Mouse (Mus musculus) CH12.LX (cell line): ENCODE data around the gene Wwc2.

ENCODE experiments used
- CTCF ChIP-seq, 2 experiments: IDR thresholded peaks in 1 of 2; conservative IDR thresholded peaks in 1 of 2; 2 replicates each; pipeline ENCODE4 v1.5.1; 2011 to 2012; ENCODE audit warnings: low read depth in 2 of 2, low read length in 2 of 2, improper control_type of control experiment in 1 of 2, inconsistent platforms in 1 of 2, mild to moderate bottlenecking in 1 of 2, moderate library complexity in 1 of 2
- E2F4 ChIP-seq: IDR thresholded peaks from 2 replicates; pipeline ENCODE4 v1.6.1; 2011; ENCODE audit warnings: low read depth, low read length, improper control_type of control experiment; ENCODE audit not compliant: insufficient replicate concordance
- MAFK ChIP-seq: IDR thresholded peaks from 2 replicates; pipeline ENCODE4 v1.6.1; 2011; ENCODE audit warnings: low read length, improper control_type of control experiment; ENCODE audit not compliant: insufficient replicate concordance
- MAX ChIP-seq: IDR thresholded peaks from 2 replicates; pipeline ENCODE4 v1.6.1; 2011; ENCODE audit warnings: low read length, improper control_type of control experiment
- MEF2A ChIP-seq: IDR thresholded peaks from 2 replicates; pipeline ENCODE4 v1.6.1; 2014; ENCODE audit warnings: low read depth, mild to moderate bottlenecking, inconsistent platforms, low read length, improper control_type of control experiment, borderline replicate concordance
- NRF1 ChIP-seq: IDR thresholded peaks from 2 replicates; pipeline ENCODE4 v1.6.1; 2014; ENCODE audit warnings: low read depth, mild to moderate bottlenecking, inconsistent platforms, low read length, improper control_type of control experiment, moderate library complexity
- POLR2A ChIP-seq: IDR thresholded peaks from 2 replicates; pipeline ENCODE4 v1.6.1; 2011; ENCODE audit warnings: low read depth, mild to moderate bottlenecking, improper control_type of control experiment, low read length
- SIN3A ChIP-seq: IDR thresholded peaks from 2 replicates; pipeline ENCODE4 v1.6.1; 2012; ENCODE audit warnings: low read length, improper control_type of control experiment, inconsistent platforms
- USF1 ChIP-seq: IDR thresholded peaks from 2 replicates; pipeline ENCODE4 v1.6.1; 2014; ENCODE audit warnings: low read depth, mild to moderate bottlenecking, inconsistent platforms, low read length, improper control_type of control experiment
- USF2 ChIP-seq: conservative IDR thresholded peaks from 2 replicates; pipeline ENCODE4 v1.6.1; 2011; ENCODE audit warnings: low read depth, low read length, improper control_type of control experiment
- ZNF384 ChIP-seq: IDR thresholded peaks from 2 replicates; pipeline ENCODE4 v1.6.1; 2012; ENCODE audit warnings: low read depth, low read length, improper control_type of control experiment, inconsistent platforms

GRCm38 (mm10) chr8:47939933-47940870 lies 50.5 kb downstream of the Wwc2 start:
- TF ChIP-seq MAFK (no peak), USF1 (no peak), MAX (no peak), SIN3A (no peak), USF2 (no peak), ZNF384 (no peak), MEF2A (no peak), POLR2A (no peak), NRF1 (no peak), CTCF (conservative IDR thresholded peaks at IDR 0.05 in 1 of 2, IDR thresholded peaks at IDR 0.05 in 1 of 2; ENCODE audit: low read depth in 2 of 2, low read length in 2 of 2) (no peak), E2F4 (no peak)
